Mouse (Mus musculus): ENCODE results near the gene Vnn1. TPM values are rescaled to one million over a fixed set of nuclear protein-coding genes. Genes with fewer than 3 reads are reported as not detected.

Vnn1 gene
- total RNA-seq, 2 experiments from 2014 or later, result 0.35 to 0.64 TPM

Other genes with a start within 250 kb of the Vnn1 start
- 100 to 1,000 TPM; 227 to 240 TPM for gene Rps12, start 107.4 kb upstream of the Vnn1 start, total RNA-seq (2021)
- gene Slc18b1, start 97.7 kb upstream of the Vnn1 start, total RNA-seq (2021), result 1 to 10 TPM; 7.9 TPM
- gene Vnn3, start 43.2 kb upstream of the Vnn1 start, total RNA-seq (2021), result under 1 TPM; 0.20 to 0.31 TPM
- gene Taar1, start 25.7 kb downstream of the Vnn1 start, total RNA-seq (2021), result not detected
- not detected for gene Taar2, start 43.9 kb downstream of the Vnn1 start, total RNA-seq (2021)
- gene Taar3, start 54.9 kb downstream of the Vnn1 start, total RNA-seq (2021), result not detected
- gene Taar4, start 65.8 kb downstream of the Vnn1 start, total RNA-seq (2021), result not detected
- not detected for gene Taar5, start 76.0 kb downstream of the Vnn1 start, total RNA-seq (2021)
- gene Taar6, start 91.0 kb downstream of the Vnn1 start, total RNA-seq (2021), result not detected
- not detected for gene Taar7a, start 98.8 kb downstream of the Vnn1 start, total RNA-seq (2021)
- not detected for gene Taar7b, start 105.3 kb downstream of the Vnn1 start, total RNA-seq (2021)
- not detected for gene Taar7d, start 132.5 kb downstream of the Vnn1 start, total RNA-seq (2021)
- gene Taar7e, start 142.9 kb downstream of the Vnn1 start, total RNA-seq (2021), result not detected
- gene Taar7f, start 154.8 kb downstream of the Vnn1 start, total RNA-seq (2021), result not detected
- gene Taar8a, start 181.8 kb downstream of the Vnn1 start, total RNA-seq (2021), result not detected
- not detected for gene Taar8b, start 197.6 kb downstream of the Vnn1 start, total RNA-seq (2021)
- not detected for gene Taar8c, start 207.2 kb downstream of the Vnn1 start, total RNA-seq (2021)
- not detected for gene Taar9, start 214.8 kb downstream of the Vnn1 start, total RNA-seq (2021)

Measured in heart, adult 18-20 months (tissue).